Mouse (Mus musculus): ENCODE data around the gene Chaf1a.
"Not testable (repeated sequence)": the region's sequence is repeated elsewhere in the genome, so short reads cannot be mapped to it uniquely, and the experiment has no call there.

Chaf1a gene

DNA sequence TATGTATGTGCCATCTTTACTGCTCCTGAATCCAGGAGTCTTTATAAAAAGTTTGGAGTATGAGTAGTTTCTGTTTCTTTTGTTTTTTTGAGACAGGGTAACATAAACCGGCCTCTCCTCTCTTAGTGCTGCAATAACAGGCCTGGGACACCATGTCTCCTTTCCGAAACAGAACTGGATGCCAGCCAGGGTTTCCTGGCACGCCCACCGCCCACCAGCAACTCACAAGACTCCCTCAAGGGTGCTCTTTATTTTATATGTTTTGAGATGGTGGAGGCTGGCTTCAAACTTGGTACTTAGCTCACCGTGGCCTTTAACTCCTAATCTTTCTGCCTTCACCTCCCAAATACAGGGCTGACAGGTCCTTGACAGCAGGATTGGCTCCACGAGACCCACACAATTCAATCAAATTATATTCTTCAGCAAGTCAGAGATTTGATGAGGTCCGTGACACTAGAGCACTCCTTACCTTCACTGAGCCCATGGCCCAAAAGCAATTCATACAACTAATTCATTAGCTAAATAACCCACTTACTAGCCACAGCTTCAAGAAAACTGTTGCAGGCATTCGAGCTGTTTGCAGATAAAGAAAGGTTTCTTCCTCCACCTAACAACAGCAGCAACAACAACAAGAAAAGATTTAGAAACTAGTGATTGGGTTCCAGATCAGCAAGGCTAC is 1.5 kb upstream of the Chaf1a start:
- DNase-seq, result no peak

DNA sequence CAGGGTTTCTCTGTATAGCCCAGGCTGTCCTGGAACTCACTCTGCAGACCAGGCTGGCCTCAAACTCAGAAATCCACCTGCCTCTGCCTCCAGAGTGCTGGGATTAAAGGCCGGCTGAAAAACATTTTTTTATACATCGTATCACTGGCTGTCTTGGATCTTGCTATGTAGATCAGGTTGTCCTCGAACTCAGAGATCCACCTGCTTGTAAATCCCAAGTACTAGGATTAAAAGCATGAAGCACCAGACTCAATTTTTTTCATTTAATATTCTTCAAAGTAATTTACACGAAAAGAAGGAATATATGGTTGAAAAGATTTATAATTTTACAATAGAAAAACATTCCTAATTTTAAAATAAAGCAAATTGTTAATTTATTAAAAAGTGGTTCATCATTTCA is 894 bp upstream of the Chaf1a start:
- no peak for DNase-seq

DNA sequence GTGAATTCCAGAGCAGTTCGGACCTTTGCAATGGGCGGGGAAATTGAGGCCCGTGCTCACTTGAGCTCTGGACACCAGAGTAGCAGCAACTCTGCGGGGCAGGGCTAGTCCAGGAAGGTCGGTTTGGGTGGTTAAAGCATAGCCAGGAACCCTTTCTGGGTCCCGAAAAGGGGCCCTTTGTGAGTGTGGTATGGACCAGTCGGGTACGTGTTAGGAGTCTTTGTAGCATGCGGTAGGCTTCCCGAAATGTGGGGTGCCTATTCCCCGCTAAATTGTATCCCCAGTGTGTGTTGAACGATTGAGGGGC is 571 bp downstream of the Chaf1a start:
- DNase-seq, result no peak

DNA sequence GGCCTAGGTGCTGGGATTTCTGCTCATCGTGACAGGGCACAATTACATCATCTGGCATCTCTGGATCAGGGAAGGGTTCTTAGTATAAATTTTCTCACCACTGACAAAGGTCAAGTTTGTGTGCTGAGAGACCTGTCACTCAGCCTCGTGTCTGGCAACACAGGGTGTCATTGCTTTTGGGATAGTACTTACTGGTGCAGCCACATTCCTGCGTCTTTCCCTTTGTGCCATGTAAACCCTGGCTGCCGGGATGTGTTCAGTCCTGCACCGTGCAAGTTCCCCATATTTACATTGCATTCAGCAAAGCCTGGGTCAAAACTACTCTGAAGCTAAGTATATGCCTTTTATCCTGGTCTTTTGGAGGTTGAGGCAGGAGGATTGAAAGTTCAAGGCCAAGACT is 11.1 kb downstream of the Chaf1a start:
- DNase-seq, result no peak

DNA sequence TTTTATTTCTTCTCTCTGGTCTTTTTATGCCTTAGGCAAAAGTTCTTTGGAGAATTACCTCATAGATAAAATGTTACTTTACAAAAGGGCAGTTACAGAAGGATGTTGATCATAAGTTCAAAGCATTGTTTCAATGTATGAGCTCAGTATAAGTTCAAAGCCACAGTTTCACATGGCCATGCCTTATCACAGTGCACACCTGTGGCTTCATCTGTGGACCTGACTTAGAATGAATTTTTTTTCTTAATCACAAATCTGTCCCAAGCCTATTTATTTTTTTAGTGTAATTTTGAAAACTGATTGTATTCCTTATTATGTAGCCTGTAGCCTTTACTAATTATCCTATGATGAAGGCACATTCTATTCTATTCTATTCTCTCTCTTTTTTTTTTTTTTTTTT is 14.7 kb downstream of the Chaf1a start:
- DNase-seq, result no peak

DNA sequence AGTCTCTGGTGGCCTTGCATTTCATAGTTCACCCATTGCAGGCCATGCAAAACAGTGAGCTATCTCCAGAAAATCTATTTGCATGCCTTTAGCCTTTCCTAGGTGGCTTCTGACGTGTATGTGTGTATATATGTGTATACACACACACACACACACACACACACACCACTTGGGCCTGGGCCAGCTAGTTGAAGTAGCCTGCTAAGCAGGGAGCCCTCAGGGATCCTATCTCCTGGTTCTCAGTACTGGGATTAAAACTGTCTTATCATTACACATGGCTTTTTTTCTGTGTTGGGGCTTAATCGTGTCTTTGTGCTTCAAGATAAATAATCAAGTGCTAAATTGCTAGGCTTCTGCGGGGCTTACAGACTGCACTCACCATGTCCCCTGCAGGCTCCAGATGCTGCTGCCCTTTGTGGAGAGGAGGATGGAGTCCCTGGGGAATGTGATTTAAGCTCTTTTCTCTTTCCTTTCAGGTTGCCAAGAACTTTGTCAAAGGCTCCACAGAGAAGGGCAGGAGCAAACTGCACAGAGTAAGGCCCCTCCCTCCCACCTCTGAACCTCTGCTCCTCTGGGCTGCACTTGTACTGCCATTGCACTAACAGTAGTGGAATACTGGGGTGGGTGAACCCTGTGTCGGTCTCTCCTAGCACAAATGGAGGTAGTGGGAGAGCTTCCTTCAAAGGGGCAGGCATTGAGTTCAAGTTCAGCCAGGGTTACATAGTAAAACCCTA is 15.9 kb downstream of the Chaf1a start:
- no peak for DNase-seq

DNA sequence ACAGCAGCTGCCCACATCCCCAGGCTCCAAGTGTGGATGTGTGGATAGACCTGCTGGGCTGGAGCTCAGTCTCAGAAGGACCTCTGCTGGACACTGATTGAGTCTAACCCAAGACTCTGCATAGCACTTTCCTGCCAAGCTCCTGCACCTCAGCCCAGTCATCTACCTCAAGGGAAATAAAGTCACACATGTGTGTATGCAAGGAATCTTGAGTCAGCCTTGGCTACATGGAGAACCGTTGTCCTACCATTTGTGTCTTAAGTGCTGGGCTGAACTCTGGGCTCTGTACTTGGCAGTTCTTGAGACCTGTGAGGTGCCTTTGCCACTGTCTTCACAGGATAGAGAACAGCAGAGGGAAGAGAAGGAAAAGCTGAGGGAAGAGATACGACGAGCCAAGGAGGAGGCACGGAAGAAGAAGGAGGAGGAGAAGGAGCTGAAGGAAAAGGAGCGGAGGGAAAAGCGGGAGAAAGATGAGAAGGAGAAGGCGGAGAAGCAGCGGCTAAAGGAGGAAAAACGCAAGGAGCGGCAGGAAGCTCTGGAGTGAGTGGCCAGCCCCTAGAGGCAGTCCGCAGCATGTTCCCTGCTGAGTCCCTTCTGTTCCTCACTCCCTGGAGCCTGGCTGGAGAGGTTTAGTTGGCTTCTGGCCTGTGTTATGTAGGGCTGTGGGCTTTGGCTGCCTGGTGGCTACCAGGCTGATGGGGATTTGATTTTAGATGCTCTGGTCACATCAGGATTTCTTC is 17.3 kb downstream of the Chaf1a start:
- no peak for DNase-seq

DNA sequence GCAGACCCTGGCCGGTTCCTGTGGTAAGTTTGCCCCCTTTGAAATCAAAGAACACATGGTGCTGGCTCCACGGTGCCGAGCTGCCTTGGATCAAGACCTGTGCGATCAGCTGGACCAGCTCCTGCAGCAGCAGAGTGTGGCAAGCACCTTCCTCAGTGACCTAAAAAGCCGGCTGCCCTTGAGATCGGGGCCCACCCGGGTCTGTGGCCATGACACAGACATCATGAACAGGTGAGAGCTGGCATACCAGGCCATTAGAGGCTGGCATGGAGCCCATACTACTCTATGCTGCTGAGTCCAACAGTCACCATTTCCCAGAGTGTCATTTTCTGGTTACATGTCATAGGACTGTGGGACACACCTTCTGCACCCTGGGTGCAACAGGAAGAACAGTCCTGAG is 21.8 kb downstream of the Chaf1a start:
- DNase-seq, result no peak

DNA sequence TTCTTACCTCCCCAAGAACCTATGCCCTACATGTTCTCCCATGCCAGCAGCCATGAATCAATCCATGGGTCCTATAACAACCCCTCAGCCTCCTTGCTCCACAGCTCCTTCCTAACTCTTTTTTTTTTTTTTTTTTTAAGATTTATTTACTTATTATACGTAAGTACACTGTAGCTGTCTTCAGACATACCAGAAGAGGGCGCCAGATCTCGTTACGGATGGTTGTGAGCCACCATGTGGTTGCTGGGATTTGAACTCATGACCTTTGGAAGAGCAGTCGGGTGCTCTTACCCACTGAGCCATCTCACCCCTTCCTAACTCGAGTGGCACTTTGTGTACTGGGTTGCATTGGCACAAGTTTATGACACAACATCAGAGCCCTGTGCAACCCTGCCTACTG is 25.5 kb downstream of the Chaf1a start:
- not testable (repeated sequence) for DNase-seq

DNA sequence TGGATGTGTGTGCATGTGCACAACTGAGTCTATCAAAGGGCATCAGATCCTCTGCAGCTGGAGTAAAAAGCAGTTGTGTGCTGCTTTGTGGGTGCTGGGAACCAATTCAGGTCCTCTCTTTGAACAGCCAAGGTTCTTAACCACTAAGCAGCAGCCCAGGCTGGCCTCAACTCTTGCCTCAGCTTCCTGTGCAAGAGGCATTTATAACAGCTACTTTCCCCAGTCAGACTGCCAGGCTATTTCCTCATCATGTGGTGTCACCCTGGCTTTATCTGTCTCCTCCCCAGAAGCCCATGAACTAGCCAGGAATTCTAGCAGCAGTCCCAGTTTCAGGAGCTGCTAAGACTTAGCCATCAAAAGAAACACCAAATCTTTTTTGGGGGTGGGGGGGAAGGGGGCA is 26.2 kb downstream of the Chaf1a start:
- no peak for DNase-seq

DNA sequence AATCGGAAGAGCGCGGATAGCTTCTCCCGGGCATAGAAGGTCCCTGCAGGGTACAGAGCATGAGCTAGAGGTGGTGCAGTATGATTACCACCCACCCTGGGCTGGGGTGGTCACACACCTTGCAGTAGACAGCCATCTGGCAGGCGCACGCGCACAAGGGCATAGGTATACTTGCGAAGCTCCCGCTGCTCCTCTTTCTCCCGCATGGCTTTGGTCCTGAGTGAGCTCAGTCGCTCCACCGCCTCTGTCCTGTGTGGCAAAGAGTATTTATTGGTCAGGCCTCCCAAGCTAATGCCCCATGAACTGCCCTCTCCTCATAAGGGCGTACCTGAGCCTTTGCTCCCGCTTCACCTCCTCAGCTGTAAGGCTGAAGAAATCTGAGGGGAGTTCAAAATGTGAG is 28.8 kb downstream of the Chaf1a start:
- no peak for DNase-seq

DNA sequence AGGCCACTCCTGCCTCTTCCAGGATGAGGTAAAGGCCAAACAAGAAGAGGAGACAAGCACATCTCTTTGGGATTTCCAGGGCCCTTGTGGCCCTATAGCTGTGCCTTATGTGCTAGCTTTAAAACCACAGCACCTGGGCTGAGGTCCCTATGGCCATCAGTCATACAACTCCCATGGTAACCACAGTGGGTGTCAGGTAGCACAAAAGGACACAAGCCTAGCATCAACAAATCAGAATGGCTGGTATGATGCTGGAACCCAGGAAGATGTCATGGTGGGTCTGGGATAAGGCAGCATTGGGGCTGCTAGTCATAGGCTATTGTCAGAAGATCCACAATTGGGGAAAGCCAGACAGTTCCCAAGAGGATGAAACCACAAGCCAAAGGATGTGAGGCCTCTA is 30.9 kb downstream of the Chaf1a start:
- DNase-seq, result no peak

DNA sequence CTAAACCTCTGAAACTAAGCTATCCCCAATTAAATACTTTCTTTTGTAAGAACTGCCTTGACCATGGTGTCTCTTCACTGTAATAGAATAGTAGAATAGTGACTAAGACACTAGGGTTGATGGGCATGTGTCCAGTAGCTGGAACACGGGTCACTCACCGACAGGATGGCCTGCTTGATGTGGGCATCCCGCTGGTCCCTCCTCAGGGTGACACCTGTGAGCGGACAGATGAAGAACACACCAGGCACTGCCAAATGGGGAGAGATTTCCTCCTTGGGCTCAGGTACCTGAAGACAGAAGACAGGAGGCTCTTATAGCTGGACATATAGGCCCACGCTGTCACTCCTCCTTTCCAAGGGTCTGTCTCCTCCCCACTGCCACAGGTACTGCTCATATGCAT is 32.0 kb downstream of the Chaf1a start:
- DNase-seq, result no peak

DNA sequence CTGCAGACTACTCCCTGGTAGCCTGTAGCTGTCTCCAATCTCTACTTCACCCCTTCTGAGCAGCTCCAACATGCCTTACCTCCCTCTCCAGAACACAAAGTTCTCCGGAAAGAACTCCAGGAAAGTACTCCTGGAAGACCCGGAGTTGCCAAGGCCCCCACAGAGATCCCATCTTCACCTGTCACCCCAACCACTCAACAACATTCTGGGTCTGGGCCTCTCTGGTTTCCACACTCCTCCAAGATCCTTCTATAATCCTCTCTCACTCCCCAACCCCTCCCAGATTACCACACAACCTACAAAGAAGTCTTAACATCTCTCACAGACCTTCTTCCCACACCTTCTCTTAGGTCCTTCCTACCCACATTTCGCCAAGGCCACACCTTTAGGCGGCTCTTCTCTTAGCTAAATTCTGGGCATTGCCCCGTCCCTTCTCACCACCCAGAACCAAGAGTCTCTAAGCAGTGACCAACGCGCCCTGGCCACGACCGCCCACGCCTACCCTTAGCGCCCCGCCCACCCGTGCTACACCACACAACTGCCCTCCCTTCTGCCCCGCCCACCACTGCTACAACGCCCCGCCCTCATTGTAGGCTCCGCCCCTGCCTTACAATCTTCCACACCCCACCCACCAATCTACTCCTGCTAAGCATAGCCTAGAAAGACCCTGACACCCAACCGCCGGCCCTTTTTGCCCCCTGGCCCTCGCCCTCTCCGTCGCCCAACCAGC is 34.0 kb downstream of the Chaf1a start:
- DNase-seq, result peak; percentile 83 to 84

DNA sequence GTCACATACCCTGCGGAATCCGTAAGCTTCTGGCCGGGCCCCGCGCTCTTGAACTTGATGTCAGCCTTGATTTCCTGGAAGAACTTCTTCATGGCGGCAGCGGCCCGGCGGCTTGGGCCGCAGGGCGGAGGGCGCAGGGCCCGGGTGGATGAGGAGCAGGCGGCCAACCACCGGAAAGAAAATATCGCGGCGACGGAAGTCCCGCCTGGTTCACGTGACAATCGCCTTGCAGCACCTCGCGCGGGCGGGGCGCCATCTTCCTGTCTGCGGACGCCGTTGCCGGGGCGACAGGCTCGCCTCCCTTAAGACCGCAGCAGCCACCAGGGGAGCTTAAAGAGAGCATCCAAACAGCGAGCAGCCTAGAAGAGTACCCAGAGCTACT is 34.6 kb downstream of the Chaf1a start, which contains the start of gene Ubxn6:
Gene Ubxn6, minus strand, starts transcription at position 202 of the 382 bp plus-strand sequence.
- peak; percentile 96 to 98 for DNase-seq

DNA sequence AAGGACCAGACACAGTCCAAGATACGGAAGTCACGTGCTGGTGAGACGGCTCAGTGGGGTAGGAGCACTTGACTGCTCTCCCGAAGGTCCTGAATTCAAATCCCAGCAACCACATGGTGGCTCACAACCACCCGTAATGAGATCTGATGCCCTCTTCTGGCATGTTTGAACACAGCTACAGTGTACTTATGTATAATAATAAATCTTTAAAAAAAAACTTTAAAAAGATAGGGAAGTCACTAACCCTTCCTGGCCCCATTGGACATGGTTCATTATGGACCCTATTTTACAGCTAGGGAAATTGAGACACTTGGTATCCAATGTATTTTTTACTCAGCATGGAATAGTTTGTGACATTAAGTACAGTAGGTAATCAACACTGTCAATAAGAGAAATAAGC is 37.3 kb downstream of the Chaf1a start:
- DNase-seq, result no peak

DNA sequence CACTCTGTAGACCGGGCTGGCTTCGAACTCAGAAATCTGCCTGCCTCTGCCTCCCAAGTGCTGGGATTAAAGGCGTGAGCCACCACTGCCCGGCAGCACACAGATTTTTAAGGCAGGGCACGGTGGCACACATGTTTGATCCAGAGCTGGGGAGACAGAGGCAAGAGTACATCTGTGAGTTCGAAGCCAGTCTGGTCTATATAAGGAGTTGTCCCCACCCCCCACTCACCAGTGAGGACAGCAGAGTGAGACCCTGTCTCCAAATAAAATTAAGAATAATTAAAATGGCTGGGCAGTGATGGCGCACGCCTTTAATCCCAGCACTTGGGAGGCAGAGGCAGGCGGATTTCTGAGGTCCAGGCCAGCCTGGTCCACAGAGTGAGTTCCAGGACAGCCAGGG is 38.1 kb downstream of the Chaf1a start:
- peak in 1 of 2 experiments; percentile 30 for DNase-seq

DNA sequence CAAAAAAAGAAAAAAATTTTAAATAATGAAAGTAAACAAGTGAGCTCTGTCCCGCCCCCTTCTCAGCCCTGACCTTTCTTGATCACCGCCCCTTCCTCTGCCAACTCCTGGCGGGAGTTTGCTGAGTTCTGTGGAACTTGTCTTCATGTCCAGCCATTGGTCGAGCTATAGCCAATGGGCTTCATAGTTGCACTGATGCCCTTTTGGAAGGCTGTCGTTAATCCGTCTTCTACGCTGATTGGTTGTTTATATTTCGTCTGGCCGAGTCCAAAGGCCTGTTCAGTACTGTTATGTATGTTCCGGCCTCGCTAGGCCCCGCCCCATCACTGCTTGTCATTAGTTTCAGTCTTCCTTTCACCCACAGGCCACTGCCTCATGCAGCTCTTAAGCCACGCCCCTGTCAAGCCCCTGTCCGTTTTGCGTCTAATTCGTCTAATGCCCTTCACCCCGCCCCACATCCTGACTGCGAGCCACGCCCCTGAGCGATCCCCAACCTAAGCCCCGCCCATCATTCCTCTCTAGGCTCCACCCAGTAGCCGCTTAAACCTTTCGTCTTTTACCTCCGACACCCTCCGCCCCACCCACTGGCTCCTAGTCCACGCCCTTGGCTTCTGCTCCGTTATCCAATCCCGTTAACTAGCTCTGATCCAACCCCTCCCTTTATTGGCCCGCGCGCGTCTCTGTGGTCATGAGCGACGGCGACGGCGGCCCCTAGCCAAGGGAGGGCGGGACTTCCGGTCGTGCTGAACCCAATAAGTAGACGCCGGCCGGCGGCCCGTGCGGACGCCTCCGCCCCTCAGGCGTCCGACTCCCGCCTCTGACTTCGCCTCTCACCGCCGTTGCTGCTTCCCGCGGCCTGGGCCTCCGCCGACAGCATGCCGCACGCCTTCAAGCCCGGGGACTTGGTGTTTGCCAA is 38.9 kb downstream of the Chaf1a start, which contains the start of gene Hdgfl2:
Gene Hdgfl2, plus strand, starts transcription at position 755 of the 916 bp plus-strand sequence.
- DNase-seq, result peak; percentile 99 to 100

DNA sequence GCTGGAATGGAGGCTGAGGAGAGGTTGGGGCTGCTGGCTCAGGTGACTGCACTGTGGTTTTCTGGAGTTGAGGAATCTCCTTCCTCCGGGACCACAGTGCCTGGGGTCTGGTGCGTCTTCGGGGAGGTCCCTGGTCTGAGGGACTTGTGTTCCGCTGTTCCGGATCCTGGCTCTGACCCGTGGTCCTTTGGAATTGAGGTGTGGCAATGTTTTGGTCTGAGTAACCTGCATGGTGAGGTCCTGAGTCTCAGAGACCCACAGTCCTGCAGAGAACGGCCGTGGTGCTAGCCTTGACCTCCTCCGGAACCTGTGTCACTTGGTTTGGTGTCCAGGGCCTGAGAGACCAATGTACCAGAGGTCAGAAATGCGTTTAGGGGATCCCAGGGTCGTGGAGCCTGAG is 39.7 kb downstream of the Chaf1a start:
- DNase-seq, result no peak

DNA sequence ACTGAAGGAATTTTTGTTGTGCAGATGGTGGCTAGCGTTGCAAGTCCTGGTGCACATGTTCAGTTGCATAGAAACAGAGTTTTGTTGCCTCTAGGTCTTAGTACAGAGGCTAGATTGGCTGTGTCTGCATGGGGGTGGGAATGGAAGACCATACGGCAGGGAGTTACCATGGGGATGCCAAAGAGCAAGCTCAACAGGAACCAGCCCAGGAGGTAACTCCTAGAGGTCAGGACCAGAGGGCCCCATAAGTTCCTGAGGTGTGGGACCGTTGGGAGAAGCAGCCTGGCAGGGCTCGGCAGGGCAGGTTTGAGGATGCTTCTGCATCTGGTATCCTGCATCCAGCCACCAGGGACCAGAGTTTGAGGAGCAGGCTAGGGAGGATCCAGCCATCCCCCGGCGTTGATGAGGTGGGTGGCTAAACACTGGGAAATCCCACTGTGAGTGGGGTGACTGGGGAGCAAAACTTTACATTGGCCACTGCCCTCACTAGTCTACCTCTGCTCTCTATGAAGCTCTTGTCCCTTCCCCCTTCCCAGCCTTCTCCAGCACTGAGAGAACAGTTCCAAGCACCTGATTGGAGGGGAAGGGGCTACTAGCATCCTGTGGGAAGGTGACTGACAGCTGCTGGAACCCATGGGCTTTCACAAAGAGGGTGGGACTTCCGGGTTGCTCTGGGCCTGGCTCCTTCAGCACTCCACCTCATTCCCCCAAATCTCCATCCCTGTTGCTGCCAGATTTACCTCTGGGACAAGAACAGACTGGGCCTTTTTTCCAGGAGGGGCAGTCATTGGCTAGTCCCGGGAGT is 40.7 kb downstream of the Chaf1a start:
- no peak for DNase-seq

DNA sequence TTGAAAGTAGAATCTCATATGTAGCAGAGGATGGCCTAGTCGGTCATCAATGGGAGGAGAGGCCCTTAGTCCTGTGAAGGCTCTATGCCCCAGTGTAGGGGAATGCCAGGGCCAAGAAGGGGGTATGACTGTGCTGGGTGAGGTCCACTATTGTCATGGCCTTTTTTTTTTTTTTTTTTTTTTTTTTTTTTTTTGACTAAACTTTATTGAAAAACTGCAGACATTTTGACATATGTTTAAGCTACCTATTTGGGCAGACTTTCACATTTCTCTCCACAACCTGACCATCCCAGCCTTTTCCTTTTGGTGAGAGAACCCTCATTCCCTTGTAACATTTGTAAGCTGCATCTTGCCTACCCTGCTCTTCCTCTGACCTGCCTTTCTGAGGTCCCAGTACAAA is 52.1 kb downstream of the Chaf1a start:
- DNase-seq, result no peak

All from thymus, postnatal 36 days (tissue).